Mouse (Mus musculus) ES-Bruce4 (cell line): ENCODE measurements around the gene Ifi213.
"Not testable (repeated sequence)": the region's sequence is repeated elsewhere in the genome, so short reads cannot be mapped to it uniquely, and the experiment has no call there.

ENCODE experiments used
- CTCF ChIP-seq: IDR thresholded peaks from one replicate; pipeline ENCODE4 v1.8.1; 2011; ENCODE audit warnings: low read depth, low read length
- POLR2A ChIP-seq: IDR thresholded peaks from one replicate; pipeline ENCODE4 v1.8.1; 2011; ENCODE audit warnings: low read length; ENCODE audit not compliant: insufficient read depth

DNA sequence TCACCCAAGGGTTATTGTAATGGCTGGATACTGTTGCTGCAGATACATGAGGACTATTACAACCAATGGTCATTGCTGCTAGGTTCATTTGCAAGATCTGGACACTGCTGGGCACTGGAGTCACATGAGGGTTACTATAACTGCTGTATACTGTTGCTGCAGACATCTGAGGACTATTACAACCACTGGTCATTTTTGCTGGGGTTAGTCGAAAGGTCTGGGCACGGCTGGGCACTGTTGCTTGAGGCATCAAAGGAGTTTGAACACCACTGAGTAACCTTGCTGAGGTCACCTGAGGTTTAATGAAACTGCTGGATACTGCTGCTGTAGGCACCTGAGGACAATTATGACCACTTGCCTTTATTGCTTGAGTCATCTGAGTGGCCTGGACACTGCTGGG, 9.4 kb downstream of the Ifi213 start:
- TF ChIP-seq POLR2A, CTCF: not testable (repeated sequence)
